ENCODE assay signal across 22 mouse cellular contexts in genomic region chr4:45040795-45041194, GRCm38 (mm10).
"Had no signal": no experiment of that assay in that cellular context is flagged by ENCODE, and none has a peak within 500 bp of the region (broad histone marks: within the 10 kb centered on the region; RNA-seq: fewer than 3 reads in every experiment).

No protein-coding gene starts in this region.

- H3K4me1 ChIP-seq: limb, embryonic 10.5 days; limb, embryonic 13.5 days; liver, embryonic 12.5 days; liver, embryonic 15.5 days; midbrain, embryonic 10.5 days; midbrain, embryonic 13.5 days; neural tube, embryonic 13.5 days had no signal

- H3K27me3 ChIP-seq: limb, embryonic 13.5 days; liver, embryonic 12.5 days; liver, embryonic 15.5 days; lung, embryonic 15.5 days; midbrain, embryonic 13.5 days; neural tube, embryonic 13.5 days had no signal

- H3K27ac ChIP-seq: layer of hippocampus, adult 2 months; limb, embryonic 10.5 days; limb, embryonic 13.5 days; liver, embryonic 12.5 days; liver, embryonic 15.5 days; lung, embryonic 15.5 days; midbrain, embryonic 10.5 days; midbrain, embryonic 13.5 days; neural tube, embryonic 13.5 days had no signal

- H3K9ac ChIP-seq: limb, embryonic 13.5 days; liver, embryonic 12.5 days; liver, embryonic 15.5 days; lung, embryonic 15.5 days; midbrain, embryonic 13.5 days; neural tube, embryonic 13.5 days had no signal

- H3K4me2 ChIP-seq: limb, embryonic 13.5 days; liver, embryonic 12.5 days; liver, embryonic 15.5 days; lung, embryonic 15.5 days; midbrain, embryonic 13.5 days; neural tube, embryonic 13.5 days had no signal

- H3K4me3 ChIP-seq: layer of hippocampus, adult 2 months; limb, embryonic 10.5 days; limb, embryonic 13.5 days; liver, embryonic 12.5 days; liver, embryonic 15.5 days; lung, embryonic 15.5 days; megakaryocyte, embryonic 14.5 days; midbrain, embryonic 10.5 days; midbrain, embryonic 13.5 days; myocyte; neural tube, embryonic 13.5 days had no signal

- ATAC-seq: inflammation-experienced regulatory T-cells, adult 6 months; intestine, embryonic 16.5 days; liver, embryonic 12.5 days; midbrain, embryonic 13.5 days; midbrain, embryonic 16.5 days had no signal

- H3K9me3 ChIP-seq: limb, embryonic 10.5 days; limb, embryonic 13.5 days; liver, embryonic 12.5 days; liver, embryonic 15.5 days; lung, embryonic 15.5 days; megakaryocyte, embryonic 14.5 days; midbrain, embryonic 10.5 days; midbrain, embryonic 13.5 days; neural tube, embryonic 13.5 days had no signal

- DNase-seq: layer of hippocampus, adult 9-11 months; liver; lung, adult 18-20 months; lung, postnatal 10 days; lung, postnatal 36 days; retina, postnatal 1 day; thymus, adult 18-20 months; thymus, postnatal 36 days had no signal
